7 mouse cellular contexts compared by ENCODE assay signal in the genomic region with DNA sequence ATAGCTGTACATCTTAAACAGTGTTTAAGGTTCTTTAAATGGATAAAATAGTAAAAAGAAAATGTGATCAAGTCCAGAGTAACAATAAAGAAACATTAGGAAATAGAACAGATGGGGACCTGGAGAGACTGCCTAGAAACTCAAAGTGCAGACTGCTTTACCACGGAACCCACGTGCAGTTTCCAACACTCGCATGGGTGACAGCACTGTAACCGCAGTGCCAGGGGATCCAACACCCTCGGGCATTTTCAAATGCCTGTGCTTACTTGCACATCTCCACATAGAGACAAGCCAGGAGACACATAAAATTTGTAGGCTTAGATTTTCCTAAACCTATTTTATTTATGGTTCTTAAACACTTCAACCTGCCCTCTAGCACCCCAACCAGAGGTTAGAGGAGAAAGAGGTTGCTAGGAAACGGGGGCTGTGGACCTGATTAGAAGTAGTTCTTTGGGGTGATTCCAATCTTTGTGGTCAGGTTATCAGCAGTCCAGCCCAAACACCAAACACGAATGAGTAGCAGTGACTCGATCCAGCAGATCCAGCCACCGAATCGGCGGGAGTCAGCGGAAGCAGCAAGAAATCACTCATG. TPM values are rescaled to one million over a fixed set of nuclear protein-coding genes. Genes with fewer than 3 reads are reported as not detected.
DNase-seq lines count a peak whose midpoint lies in the region; ATAC-seq lines count a peak whose summit lies in the region.

No protein-coding gene starts in this region.

- DNase-seq in lung, postnatal 25 days (ENCODE audit: low spot score) = no peak
- DNase-seq in left cerebral cortex, postnatal 25 days (ENCODE audit: low spot score in 2 of 2) = no peak
- no peak for DNase-seq in cerebellum, adult 11 months

- no peaks in the 10 kb centered on the region for H3K36me3 ChIP-seq in lung, embryonic 16.5 days (ENCODE audit: control insufficient read depth, insufficient read depth, low read length)
- no peaks in the 10 kb centered on the region for H3K36me3 ChIP-seq in embryonic facial prominence, embryonic 15.5 days
- H3K36me3 ChIP-seq in limb, embryonic 13.5 days = no peaks in the 10 kb centered on the region
- no peaks in the 10 kb centered on the region for H3K36me3 ChIP-seq in stomach, embryonic 16.5 days (ENCODE audit: control insufficient read depth, insufficient read depth, low read length)

- peak overlapping the region; percentile 63 for H3K4me2 ChIP-seq in lung, embryonic 16.5 days (ENCODE audit: low read depth, low read length)
- peak overlapping the region; percentile 52 for H3K4me2 ChIP-seq in embryonic facial prominence, embryonic 15.5 days (replicated peaks)
- H3K4me2 ChIP-seq in limb, embryonic 13.5 days (replicated peaks) = peak overlapping the region; percentile 61
- peak overlapping the region; percentile 57 for H3K4me2 ChIP-seq in stomach, embryonic 16.5 days (ENCODE audit: low read depth, low read length)

- peak; percentile 31; the same call in 1 of the 2 replicates for ATAC-seq in lung, embryonic 16.5 days (ENCODE audit: low read depth)
- no peak for ATAC-seq in embryonic facial prominence, embryonic 15.5 days (ENCODE audit: insufficient number of reproducible peaks, low FRiP score, low TSS enrichment, low read depth)
- no peak for ATAC-seq in limb, embryonic 13.5 days (ENCODE audit: low FRiP score, low read depth)
- ATAC-seq in stomach, embryonic 16.5 days (ENCODE audit: insufficient read depth, low FRiP score) = no peak

- H3K9me3 ChIP-seq in lung, embryonic 16.5 days (ENCODE audit: control insufficient read depth, low read length) = no peaks in the 10 kb centered on the region
- H3K9me3 ChIP-seq in embryonic facial prominence, embryonic 15.5 days (replicated peaks) = no peaks in the 10 kb centered on the region
- H3K9me3 ChIP-seq in limb, embryonic 13.5 days = no peaks in the 10 kb centered on the region; the same call in 1 of the 2 replicates
- H3K9me3 ChIP-seq in stomach, embryonic 16.5 days (replicated peaks; ENCODE audit: control insufficient read depth, low read length) = no peaks in the 10 kb centered on the region

- peak overlapping the region; percentile 12; the same call in 1 of the 2 replicates for H3K27ac ChIP-seq in lung, embryonic 16.5 days (ENCODE audit: low read length)
- no peak overlapping the region for H3K27ac ChIP-seq in embryonic facial prominence, embryonic 15.5 days (replicated peaks)
- no peak overlapping the region for H3K27ac ChIP-seq in limb, embryonic 13.5 days
- H3K27ac ChIP-seq in stomach, embryonic 16.5 days (ENCODE audit: low read length) = no peak overlapping the region

- H3K9ac ChIP-seq in lung, embryonic 16.5 days (ENCODE audit: low read length) = peak overlapping the region; percentile 65
- 0 out of 2 replicates have a peak overlapping the region, but pooled peaks have one; percentile 26 for H3K9ac ChIP-seq in embryonic facial prominence, embryonic 15.5 days
- peak overlapping the region; percentile 62 for H3K9ac ChIP-seq in limb, embryonic 13.5 days
- peak overlapping the region; percentile 70 for H3K9ac ChIP-seq in stomach, embryonic 16.5 days (ENCODE audit: low read length)

- intact Hi-C loops in left cerebral cortex, postnatal 25 days (cut with DNase I) = no loop called here

- WGBS in lung, embryonic 16.5 days = 37% methylated on average over 12 of the region's 12 CpGs
- 34% methylated on average over 12 of the region's 12 CpGs for WGBS in embryonic facial prominence, embryonic 15.5 days
- WGBS in limb, embryonic 13.5 days = 51% methylated on average over 12 of the region's 12 CpGs
- WGBS in stomach, embryonic 16.5 days = 30% methylated on average over 12 of the region's 12 CpGs

- no peaks in the 10 kb centered on the region for H3K4me1 ChIP-seq in lung, embryonic 16.5 days (replicated peaks; ENCODE audit: control insufficient read depth, insufficient read depth, low read length)
- H3K4me1 ChIP-seq in embryonic facial prominence, embryonic 15.5 days = no peaks in the 10 kb centered on the region
- no peaks in the 10 kb centered on the region for H3K4me1 ChIP-seq in limb, embryonic 13.5 days
- H3K4me1 ChIP-seq in stomach, embryonic 16.5 days (ENCODE audit: control insufficient read depth, insufficient read depth, low read length) = no peaks in the 10 kb centered on the region

- no peaks in the 10 kb centered on the region for H3K27me3 ChIP-seq in lung, embryonic 16.5 days (ENCODE audit: control insufficient read depth, insufficient read depth, low read depth, low read length)
- no peaks in the 10 kb centered on the region for H3K27me3 ChIP-seq in embryonic facial prominence, embryonic 15.5 days
- no peaks in the 10 kb centered on the region for H3K27me3 ChIP-seq in limb, embryonic 13.5 days
- no peaks in the 10 kb centered on the region for H3K27me3 ChIP-seq in stomach, embryonic 16.5 days (ENCODE audit: control insufficient read depth, insufficient read depth, low read length)

- peak overlapping the region; percentile 42 for H3K4me3 ChIP-seq in lung, embryonic 16.5 days (ENCODE audit: low read length)
- peak overlapping the region; percentile 35 for H3K4me3 ChIP-seq in embryonic facial prominence, embryonic 15.5 days (replicated peaks)
- H3K4me3 ChIP-seq in limb, embryonic 13.5 days = peak overlapping the region; percentile 40
- H3K4me3 ChIP-seq in stomach, embryonic 16.5 days (replicated peaks; ENCODE audit: low read length) = peak overlapping the region; percentile 42

RNA-seq across cellular contexts. Expression of a gene that starts 29.2 kb away (rescaled TPM):
- polyA plus RNA-seq in lung, embryonic 16.5 days (2015; fragmentation: Nextera tagmentation; extraction: Ambion mirVana) = 12.3 TPM in 2 replicates
- 14.9 and 15.2 TPM in 2 replicates for polyA plus RNA-seq in embryonic facial prominence, embryonic 15.5 days (2015; fragmentation: Nextera tagmentation; extraction: Ambion mirVana)
- 15.0 and 16.0 TPM in 2 replicates for polyA plus RNA-seq in limb, embryonic 13.5 days (2015; fragmentation: Nextera tagmentation; extraction: Ambion mirVana)
- 6.2 and 7.0 TPM in 2 replicates for polyA plus RNA-seq in stomach, embryonic 16.5 days (2015; fragmentation: Nextera tagmentation; extraction: Ambion mirVana)
- total RNA-seq in left cerebral cortex, postnatal 25 days (2021) = 10 to 100 TPM; 44.2 to 47.0 TPM

RNA-seq across cellular contexts. Expression of a gene that starts 39.0 kb away (rescaled TPM):
- 69.3 and 84.5 TPM in 2 replicates for polyA plus RNA-seq in lung, embryonic 16.5 days (2015; fragmentation: Nextera tagmentation; extraction: Ambion mirVana)
- polyA plus RNA-seq in embryonic facial prominence, embryonic 15.5 days (2015; fragmentation: Nextera tagmentation; extraction: Ambion mirVana) = 114 and 116 TPM in 2 replicates
- polyA plus RNA-seq in limb, embryonic 13.5 days (2015; fragmentation: Nextera tagmentation; extraction: Ambion mirVana) = 142 and 151 TPM in 2 replicates
- polyA plus RNA-seq in stomach, embryonic 16.5 days (2015; fragmentation: Nextera tagmentation; extraction: Ambion mirVana) = 60.0 and 86.3 TPM in 2 replicates
- total RNA-seq in left cerebral cortex, postnatal 25 days (2021) = 10 to 100 TPM; 51.5 to 55.3 TPM

RNA-seq across cellular contexts. Expression of a gene that starts 59.2 kb away (rescaled TPM):
- 1.2 and 1.9 TPM in 2 replicates for polyA plus RNA-seq in lung, embryonic 16.5 days (2015; fragmentation: Nextera tagmentation; extraction: Ambion mirVana)
- 3.8 and 5.5 TPM in 2 replicates for polyA plus RNA-seq in embryonic facial prominence, embryonic 15.5 days (2015; fragmentation: Nextera tagmentation; extraction: Ambion mirVana)
- 2.5 and 4.4 TPM in 2 replicates for polyA plus RNA-seq in limb, embryonic 13.5 days (2015; fragmentation: Nextera tagmentation; extraction: Ambion mirVana)
- 1.1 and 1.2 TPM in 2 replicates for polyA plus RNA-seq in stomach, embryonic 16.5 days (2015; fragmentation: Nextera tagmentation; extraction: Ambion mirVana)
- total RNA-seq in left cerebral cortex, postnatal 25 days (2021) = 10 to 100 TPM; 58.4 to 61.2 TPM
